Mouse (Mus musculus): ENCODE results near the gene Zbtb16.

DNA sequence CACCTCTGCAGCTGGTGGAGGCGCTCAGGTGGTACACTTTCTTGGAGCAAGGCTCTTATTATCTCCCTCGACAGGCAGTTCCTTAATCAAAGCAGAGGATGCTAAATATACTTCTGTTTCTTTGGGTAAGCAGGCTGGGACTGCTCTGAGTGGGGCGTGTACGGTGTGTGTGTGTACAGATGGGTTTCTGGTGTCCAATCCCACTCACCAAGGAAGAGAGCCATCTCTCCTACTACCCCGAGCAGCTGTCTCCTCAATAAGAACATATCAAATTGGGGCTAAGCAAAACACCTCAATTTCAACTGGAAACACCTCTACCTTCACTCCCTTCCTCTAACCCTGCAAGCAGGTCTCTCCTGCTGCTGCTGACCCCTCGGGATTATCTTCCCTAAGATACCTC, 162.8 kb downstream of the Zbtb16 start:
- TF ChIP-seq POLR2A (IDR thresholded peaks at IDR 0.05; ENCODE audit: control insufficient read depth, extremely low read depth, insufficient read depth, low read length, poor library complexity) (no peak), CTCF (IDR thresholded peaks at IDR 0.05; ENCODE audit: borderline replicate concordance, control insufficient read depth, extremely low read depth, insufficient read depth, low read length, poor library complexity) (no peak)

All from thymus, adult 2 months (tissue).